Mouse (Mus musculus) spleen, postnatal 14 days (tissue): ENCODE data around the gene Map3k7cl.

Experiments
- DNase-seq, 2 experiments: peaks; one replicate each; pipeline ENCODE4 v3.0.0; 2021 to 2022; ENCODE audit warnings: low spot score in 2 of 2

The Map3k7cl gene

DNA sequence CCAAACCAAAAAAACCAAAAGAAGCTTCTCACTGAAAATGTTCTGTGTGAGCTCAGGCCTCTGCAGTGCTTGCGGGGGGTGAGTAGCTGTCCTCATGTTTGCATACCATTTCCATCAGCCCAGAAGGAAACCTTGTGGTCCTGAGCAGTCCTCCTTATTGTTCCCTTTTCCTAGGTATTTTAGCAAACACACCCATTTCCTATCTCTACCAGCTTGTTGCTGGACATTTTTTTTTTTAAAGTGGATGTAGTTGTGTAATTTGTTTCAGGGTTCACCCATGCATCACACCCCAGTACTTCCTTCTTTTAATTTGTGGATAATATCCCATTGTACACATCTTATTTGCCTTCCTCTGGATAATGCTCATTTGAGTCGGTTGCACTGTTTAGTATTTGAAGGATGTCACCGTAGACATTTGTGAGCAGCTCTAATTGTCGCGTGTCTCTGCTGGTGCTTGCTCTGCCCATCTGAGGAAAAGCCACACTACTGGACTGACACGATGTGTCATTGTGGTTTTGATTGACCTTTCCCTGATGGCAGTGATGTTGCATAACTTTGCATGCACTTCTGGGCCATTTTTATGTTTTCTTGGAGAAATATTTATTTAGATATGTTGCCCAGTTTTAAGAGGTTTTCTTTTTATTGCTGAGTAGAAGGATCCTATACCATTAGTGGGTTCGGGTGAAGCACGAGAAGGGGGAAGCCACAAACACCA, 32.6 kb downstream of the Map3k7cl start:
- no peak for DNase-seq

DNA sequence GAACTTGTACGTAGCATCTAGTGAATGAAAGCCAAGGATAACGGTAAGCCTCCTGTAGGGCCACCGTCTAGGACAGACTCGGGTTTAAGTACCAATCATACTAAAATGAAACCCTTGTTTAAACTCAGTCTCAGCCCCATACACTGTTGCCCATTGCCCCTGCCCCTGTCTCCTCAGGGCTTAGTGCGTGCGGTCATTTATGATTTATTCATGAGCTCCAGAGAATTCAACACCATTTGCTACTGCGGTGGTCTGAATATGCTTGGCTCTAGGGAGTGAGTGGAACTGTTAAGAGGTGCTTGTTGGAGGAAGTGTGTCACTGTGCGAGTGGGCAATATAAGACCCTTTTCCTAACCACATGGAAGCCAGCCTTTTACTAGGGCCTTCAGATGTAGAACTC, 34.7 kb downstream of the Map3k7cl start:
- DNase-seq, result no peak

DNA sequence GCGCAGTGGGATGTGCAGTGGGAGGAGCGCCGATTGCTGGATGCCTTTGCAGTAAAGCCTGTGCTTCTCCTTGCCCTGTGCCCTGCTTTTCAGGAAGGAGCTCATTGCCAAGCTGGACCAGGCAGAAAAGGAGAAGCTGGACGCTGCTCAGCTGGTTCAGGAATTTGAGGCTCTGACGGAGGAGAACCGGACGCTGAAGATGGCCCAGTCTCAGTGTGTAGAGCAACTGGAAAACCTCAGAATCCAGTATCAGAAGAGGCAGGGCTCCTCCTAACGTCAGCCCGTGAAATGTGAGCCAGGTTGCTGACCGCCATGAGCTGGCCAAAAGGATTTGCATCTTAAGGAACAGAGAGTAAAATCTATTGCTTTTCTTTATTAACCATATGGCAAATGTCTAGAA, 41.0 kb downstream of the Map3k7cl start:
- no peak for DNase-seq

DNA sequence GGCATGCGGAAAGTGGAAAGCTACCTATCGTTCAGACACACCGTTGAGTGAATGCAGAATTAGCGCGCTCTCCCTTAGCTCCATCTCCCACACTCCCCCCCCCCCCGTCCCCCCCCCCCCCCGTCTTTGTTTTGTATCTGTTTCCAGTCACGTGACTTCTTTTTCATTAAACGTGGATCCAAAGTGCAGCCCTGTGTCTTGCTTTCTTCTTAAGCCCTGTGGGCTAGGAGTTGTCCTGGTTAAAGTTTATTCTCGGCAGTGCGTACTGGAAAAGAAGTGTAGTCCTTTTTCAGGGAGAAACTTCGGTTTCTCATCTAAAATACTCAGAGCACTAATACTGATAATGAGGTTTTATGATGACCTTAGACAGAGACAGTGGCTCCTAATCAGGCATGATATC, 42.0 kb downstream of the Map3k7cl start:
- DNase-seq, result no peak

- no peak for DNase-seq
These were observed 49.8 kb downstream of the Map3k7cl start for GRCm38 (mm10) chr16:87602717-87603526.

DNA sequence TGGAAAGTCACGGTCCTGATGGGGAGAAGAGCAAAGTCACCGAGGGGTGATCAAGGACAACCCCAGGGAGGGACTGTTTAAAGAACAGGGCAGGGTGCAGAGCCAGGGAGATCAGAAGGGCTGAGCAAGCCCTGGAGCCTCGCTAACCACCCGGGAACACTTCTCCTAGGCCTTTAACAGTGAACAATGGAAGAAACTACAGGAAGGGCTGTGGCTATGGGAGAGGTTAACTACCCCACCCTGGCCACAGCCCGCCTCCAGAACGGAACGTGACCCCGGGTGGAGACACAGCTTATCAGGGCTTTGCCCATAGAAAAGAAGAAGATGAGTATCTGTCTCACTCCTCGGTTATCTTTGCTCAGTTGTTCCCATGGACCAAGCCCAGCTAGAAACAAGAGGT, 50.9 kb downstream of the Map3k7cl start:
- no peak for DNase-seq

DNA sequence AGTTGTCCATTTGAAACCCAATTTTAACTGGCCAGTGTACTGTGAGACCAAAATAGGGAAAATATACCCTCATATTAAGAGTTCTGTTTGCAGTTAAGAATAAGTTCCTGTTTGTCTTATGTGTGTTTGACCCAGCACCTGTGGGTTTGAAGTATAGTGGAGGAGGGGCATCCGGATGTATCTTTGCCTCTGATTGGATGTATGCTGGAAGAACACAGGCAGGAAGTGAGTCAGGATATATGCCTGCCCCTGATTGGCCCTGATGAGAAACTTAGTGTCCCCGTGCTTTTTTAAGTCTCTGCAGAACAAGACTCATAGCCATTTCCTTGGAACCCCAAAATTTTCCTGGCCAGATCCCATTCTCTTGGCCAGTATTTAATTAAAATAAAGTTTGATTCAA, 51.8 kb downstream of the Map3k7cl start:
- DNase-seq, result no peak

DNA sequence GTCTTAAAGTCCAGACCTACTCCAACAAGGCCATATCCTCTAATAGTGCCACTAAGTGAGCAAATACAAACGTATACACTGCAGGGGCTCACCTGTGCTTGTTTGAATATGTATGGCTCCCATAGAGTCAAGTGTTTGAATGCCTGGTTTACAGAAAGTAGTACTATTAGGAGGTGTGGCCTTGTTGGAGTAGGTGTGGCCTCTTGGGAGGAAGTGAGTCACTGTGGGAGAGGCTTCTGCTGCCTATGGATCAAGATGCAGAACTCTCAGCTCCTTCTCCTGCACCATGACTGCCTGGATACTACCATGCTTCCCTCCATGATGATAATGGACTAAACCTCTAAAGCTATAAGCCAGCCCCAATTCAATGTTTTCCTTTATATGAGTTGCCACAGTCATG, 54.3 kb downstream of the Map3k7cl start:
- no peak for DNase-seq

DNA sequence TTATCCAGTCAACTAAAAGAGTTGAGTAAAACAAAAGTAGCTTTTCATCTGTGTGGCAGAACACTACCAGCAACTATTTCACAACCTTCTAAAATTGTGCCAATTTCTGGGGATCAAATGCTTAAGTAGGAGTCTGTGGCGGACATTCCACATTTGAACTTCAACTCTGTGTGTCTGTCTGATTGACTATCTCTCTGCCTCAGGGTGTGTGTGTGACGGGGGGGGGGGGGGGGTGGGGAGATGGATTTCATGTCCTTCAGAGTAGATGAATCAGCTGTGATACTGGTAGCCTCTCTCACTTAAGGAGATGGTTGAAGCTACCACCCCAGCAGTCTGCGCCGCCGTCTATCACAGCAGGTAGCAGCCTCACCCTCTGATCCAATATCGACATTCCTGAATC, 54.8 kb downstream of the Map3k7cl start:
- DNase-seq, result no peak

DNA sequence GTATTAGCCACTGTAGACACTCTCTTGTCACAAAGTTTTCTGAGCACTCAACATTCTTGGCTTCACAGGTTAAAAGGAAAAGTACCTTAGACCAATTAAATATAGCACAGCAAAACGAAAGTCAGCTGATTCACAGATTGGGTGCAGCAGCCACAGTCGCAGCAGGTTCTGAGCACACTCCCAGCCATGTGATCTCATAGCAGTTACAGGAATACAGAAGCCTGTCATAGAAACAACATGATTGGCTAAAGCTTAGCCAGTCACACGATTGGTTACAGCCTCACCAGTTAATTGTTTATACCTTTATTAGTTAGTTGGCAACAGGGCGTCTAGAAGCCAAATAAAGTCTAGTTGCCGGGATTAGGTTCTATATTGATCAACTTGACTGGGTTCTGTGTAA, 57.0 kb downstream of the Map3k7cl start:
- DNase-seq, result no peak

DNA sequence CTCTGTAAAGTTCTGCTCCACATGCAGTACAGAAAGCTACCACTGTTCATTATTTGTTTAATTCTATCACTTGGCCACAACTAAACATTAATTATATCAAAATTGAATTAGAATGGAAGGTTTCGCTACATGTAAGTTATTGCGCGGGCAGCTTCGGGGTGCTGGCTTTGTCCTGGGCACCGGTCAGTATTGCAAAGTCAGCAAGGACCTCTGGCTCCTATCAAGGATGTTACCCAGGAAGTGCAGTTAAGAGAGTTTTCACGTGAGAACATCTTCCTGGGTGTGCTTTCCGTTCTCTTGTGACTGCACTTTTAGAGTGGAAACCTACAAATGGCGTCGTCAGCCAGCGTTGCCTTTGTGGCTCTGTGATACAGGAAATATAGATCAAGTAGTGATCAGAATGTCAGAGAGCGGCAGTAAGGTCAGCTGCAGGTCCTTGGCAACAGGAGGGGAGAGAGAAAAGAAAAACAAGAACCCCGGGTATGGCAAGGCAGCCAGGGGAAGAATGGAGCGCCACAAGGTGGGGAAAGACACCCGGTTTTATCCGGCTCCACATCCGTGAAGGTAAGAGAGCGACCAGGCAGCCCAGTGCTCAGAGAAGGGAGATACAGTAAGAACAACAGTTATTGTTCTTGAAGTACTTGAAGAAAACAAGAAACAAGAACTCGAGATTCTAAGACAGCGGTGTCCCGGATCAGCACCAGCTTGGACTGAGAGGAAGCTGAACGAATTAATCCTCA, 57.6 kb downstream of the Map3k7cl start:
- DNase-seq, result no peak

DNA sequence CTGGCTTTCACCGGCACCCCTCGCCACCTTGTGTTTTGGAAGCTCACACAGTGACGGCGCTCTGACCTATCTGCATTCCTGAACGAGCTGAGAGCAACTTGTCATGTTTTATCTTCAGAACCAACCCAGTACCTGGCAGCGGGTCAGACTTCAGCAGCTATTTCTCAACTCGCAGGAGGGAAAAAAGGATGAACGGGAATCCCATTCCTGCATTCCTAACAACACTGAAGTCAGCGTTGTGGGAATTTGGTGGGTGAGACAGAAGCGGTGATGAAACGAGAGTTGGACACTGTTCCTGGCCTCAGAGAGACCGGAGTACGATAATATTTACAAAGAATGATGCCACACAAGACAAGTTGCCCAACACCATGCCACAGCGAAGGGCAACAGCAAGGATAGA, 58.3 kb downstream of the Map3k7cl start:
- DNase-seq, result no peak

DNA sequence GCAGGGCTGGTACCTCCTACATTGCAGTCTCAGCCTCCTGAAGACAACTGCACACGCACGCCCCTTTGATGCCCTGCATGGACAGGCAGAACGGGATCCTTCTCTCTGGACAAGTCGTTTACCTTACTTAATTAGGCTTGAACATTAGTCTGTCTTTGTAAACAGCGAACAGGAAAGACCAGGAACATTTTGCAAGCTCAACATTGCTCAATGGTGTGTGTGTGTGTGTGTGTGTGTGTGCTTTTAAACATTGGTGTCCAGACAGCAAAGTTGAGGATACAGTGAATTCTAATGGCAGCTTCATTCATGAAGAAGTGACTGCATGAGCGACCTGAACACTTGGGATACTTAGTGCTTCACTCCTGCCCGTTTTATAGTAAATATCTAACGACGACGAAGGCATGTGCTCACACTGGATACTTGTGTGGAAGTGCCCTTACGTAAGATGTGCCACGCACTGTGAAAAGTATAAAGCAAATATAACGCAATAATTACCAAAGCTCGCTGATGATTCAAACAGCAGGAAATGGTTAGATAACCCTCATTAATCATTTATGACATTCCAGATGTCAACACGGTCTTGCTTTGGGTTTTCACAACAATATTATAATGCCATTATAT, 59.2 kb downstream of the Map3k7cl start:
- no peak for DNase-seq

DNA sequence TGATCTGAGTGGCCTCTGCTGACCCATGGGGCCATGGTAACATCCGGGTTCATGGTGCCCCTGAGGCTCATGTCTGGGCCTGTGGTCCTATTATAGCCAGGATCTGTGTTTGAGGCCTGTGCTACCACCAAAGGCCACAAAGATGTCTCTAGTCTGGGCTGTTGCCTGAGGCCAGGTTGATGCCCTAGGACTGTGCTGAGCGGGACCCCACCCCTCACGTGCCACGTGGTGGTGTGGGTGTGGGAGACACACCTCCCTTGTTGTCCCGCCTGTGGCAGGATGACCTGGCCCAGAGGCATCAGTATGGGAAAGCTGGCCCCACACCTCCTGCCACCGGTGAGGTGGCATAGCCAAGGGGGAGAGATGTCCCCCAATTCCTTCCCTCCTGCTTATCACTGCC, 64.2 kb downstream of the Map3k7cl start:
- DNase-seq, result no peak

- no peak for DNase-seq
These were observed 68.1 kb downstream of the Map3k7cl start for GRCm38 (mm10) chr16:87621246-87621645.

DNA sequence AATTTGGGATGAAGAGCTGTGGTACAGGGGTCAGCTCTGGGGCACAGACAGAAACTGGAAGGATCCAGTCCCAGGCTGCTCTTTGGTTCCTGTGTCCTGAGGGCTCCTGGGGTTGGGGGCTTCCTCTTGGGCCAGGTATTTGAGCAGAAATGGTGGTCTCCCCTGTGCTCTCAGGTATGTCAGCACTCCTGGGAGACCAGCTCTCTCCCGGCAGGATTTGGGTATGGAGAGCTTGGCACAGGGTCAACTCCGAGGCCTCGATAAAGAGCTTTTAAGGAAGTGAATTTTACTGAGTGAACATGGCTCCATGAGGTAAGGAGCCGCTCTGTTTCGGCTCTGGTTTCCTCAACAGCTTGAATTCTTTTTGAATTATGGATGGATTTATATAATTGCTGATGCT, 70.8 kb downstream of the Map3k7cl start:
- DNase-seq, result no peak

DNA sequence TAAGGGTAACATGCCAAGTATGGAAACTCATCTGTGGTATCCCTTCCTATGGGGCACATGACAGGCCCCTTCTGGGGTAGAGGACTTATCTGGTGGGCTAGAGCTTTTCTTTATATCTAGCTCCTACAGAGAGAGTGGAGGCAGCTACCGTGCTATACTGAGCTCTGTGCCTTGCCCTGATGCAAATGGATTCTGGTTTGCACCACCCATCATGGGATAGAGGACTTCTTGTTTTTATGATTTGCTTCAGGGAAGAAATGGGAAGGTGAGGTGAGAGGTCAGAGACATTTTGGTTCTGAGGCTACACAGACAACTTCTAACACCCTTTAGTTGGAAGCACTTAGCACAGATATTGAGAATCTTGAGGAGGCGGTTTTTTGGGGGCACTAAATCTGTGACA, 71.8 kb downstream of the Map3k7cl start:
- DNase-seq, result no peak

GRCm38 (mm10) chr16:87625341-87625740, 72.2 kb downstream of the Map3k7cl start:
- peak in 1 of 2 experiments; percentile 14 for DNase-seq

- DNase-seq, result no peak
These were observed 72.7 kb downstream of the Map3k7cl start for GRCm38 (mm10) chr16:87625816-87626215.

DNA sequence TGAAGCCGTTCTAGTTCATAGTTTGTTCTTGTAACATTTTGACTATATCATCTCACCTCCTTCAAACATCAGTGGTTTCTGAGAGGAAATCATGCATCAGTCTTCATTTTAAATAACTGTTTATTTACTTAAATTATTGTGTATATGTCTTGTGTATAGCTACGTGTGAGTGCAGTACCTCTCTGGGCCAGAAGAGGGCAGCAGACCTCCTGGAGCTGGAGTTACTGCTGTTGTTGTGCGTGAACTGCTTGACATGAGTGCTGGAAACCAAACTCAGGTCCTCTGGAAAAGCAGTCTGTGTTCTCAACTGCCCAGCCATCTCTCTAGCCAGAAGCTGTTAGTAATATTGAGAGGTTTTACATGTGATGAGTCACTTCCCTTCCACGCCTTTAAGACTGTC, 73.6 kb downstream of the Map3k7cl start:
- DNase-seq, result no peak

- DNase-seq, result no peak
These were observed 81.6 kb downstream of the Map3k7cl start for GRCm38 (mm10) chr16:87634709-87635108.

- no peak for DNase-seq
These were observed 82.2 kb downstream of the Map3k7cl start for GRCm38 (mm10) chr16:87635213-87635755.
